Mouse (Mus musculus) liver, embryonic 12.5 days (tissue): ENCODE results near the gene Orai1. TPM values are rescaled to one million over a fixed set of nuclear protein-coding genes. Genes with fewer than 3 reads are reported as not detected.

ENCODE experiments used
- ATAC-seq: fragments of 200-750 bp; cut with Nextera tagmentation; 2 replicates; pipeline ENCODE4 v1.8.0; 2017; ENCODE audit warnings: moderate number of reproducible peaks, mild to moderate bottlenecking, moderate library complexity
- H3K27ac ChIP-seq: fragments of 300-500 bp; sonication (generic); 2 replicates; pipeline ENCODE4 v1.5.1; 2016; ENCODE audit warnings: mild to moderate bottlenecking
- H3K27me3 ChIP-seq: fragments of 300-500 bp; sonication (generic); replicated peaks from 2 replicates; pipeline ENCODE4 v1.6.1; 2016; ENCODE audit warnings: mild to moderate bottlenecking, moderate library complexity
- H3K36me3 ChIP-seq: fragments of 300-500 bp; sonication (generic); 2 replicates; pipeline ENCODE4 v1.6.1; 2016; ENCODE audit warnings: mild to moderate bottlenecking, moderate library complexity
- H3K4me1 ChIP-seq: fragments of 300-500 bp; sonication (generic); 2 replicates; pipeline ENCODE4 v1.6.1; 2016
- H3K4me2 ChIP-seq: fragments of 300-500 bp; sonication (generic); 2 replicates; pipeline ENCODE4 v1.6.1; 2016; ENCODE audit warnings: mild to moderate bottlenecking, moderate library complexity
- H3K4me3 ChIP-seq: fragments of 300-500 bp; sonication (generic); 2 replicates; pipeline ENCODE4 v1.5.1; 2016; ENCODE audit warnings: mild to moderate bottlenecking, moderate library complexity
- H3K9ac ChIP-seq: fragments of 300-500 bp; sonication (generic); 2 replicates; pipeline ENCODE4 v1.6.1; 2016; ENCODE audit warnings: mild to moderate bottlenecking, moderate library complexity
- H3K9me3 ChIP-seq: fragments of 300-500 bp; sonication (generic); replicated peaks from 2 replicates; pipeline ENCODE4 v1.6.1; 2016; ENCODE audit warnings: mild to moderate bottlenecking, moderate library complexity
- WGBS: fragments of 180-500 bp; shearing (Covaris S2); methylation state at CpG from one replicate; pipeline ENCODE4 v1.1.7; 2016; ENCODE audit not compliant: insufficient replicate concordance; 5-methylcytosine and 5-hydroxymethylcytosine counted together
- polyA plus RNA-seq: library from polyadenylated mRNA; unstranded; fragments of >200 nt; fragmentation: Nextera tagmentation; extraction: Ambion mirVana; gene quantifications from 2 replicates; pipeline ENCODE4 v1.2.1, GENCODE M21; 2016

Gene Orai1
- polyA plus RNA-seq, 1 experiment from 2014 or later = 11.6 TPM

- 8% methylated on average over 39 of the region's 39 CpGs for WGBS
- no peak for ATAC-seq
- H3K9ac ChIP-seq = peak overlapping the region; percentile 76
- peak overlapping the region; percentile 73 for H3K4me3 ChIP-seq
- H3K27ac ChIP-seq = 0 out of 2 replicates have a peak overlapping the region, but pooled peaks have one; percentile 26
- peaks cover 45% of the 10 kb centered on the region for H3K4me1 ChIP-seq
- peaks cover 38% of the 10 kb centered on the region for H3K27me3 ChIP-seq
- H3K9me3 ChIP-seq = no peaks in the 10 kb centered on the region
- H3K36me3 ChIP-seq = 0 out of 2 replicates have a peak, but pooled peaks cover 2% of the 10 kb centered on the region
- H3K4me2 ChIP-seq = peak overlapping the region; percentile 96
Observed at GRCm38 (mm10) chr5:122987211-122988020, 27.5 kb upstream of the Orai1 start.

- Histone ChIP-seq H3K9ac (peak overlapping the region; percentile 76), H3K4me2 (peak overlapping the region; percentile 96), H3K27me3 (peaks cover 38% of the 10 kb centered on the region), H3K27ac (0 out of 2 replicates have a peak overlapping the region, but pooled peaks have one; percentile 26), H3K4me1 (peaks cover 45% of the 10 kb centered on the region), H3K36me3 (0 out of 2 replicates have a peak, but pooled peaks cover 2% of the 10 kb centered on the region), H3K9me3 (no peaks in the 10 kb centered on the region), H3K4me3 (peak overlapping the region; percentile 73)
- ATAC-seq = no peak
- WGBS = under 1% methylated on average over 41 of the region's 41 CpGs
Observed at GRCm38 (mm10) chr5:122988021-122988751, 26.7 kb upstream of the Orai1 start.

GRCm38 (mm10) chr5:122989001-122989525, 25.8 kb upstream of the Orai1 start:
- H3K27ac ChIP-seq = peak overlapping the region; percentile 71
- H3K27me3 ChIP-seq = peaks cover 38% of the 10 kb centered on the region
- H3K4me3 ChIP-seq = peak overlapping the region; percentile 73
- 0 out of 2 replicates have a peak, but pooled peaks cover 2% of the 10 kb centered on the region for H3K36me3 ChIP-seq
- WGBS = under 1% methylated on average over 35 of the region's 39 CpGs
- H3K9me3 ChIP-seq = no peaks in the 10 kb centered on the region
- peak overlapping the region; percentile 76 for H3K9ac ChIP-seq
- peak; percentile 46 for ATAC-seq
- peak overlapping the region; percentile 96 for H3K4me2 ChIP-seq
- peaks cover 45% of the 10 kb centered on the region for H3K4me1 ChIP-seq

- ATAC-seq = 0 out of 2 replicates have a peak, but pooled peaks have one; percentile 8
- Histone ChIP-seq H3K4me1 (peaks cover 47% of the 10 kb centered on the region), H3K4me2 (peak within 1 kb of the TSS; percentile 96), H3K9ac (peak within 1 kb of the TSS; percentile 76), H3K27me3 (peaks cover 37% of the 10 kb centered on the region), H3K4me3 (peak within 1 kb of the TSS; percentile 73), H3K36me3 (no peaks in the 10 kb centered on the region), H3K27ac (peak within 1 kb of the TSS; percentile 71), H3K9me3 (no peaks in the 10 kb centered on the region)
- 6% methylated on average over 15 of the region's 15 CpGs for WGBS
Observed at GRCm38 (mm10) chr5:122989551-122990330, 25.1 kb upstream of the Orai1 start, which contains the start of gene Kdm2b. Gene Kdm2b, minus strand, starts transcription at chr5:122989823.

- H3K4me3 ChIP-seq = peak overlapping the region; percentile 73
- ATAC-seq = no peak
- no peak overlapping the region; the same call in 1 of the 2 replicates for H3K9ac ChIP-seq
- peaks cover 29% of the 10 kb centered on the region for H3K27me3 ChIP-seq
- 18% methylated on average over 16 of the region's 16 CpGs for WGBS
- no peak overlapping the region for H3K27ac ChIP-seq
- peaks cover 53% of the 10 kb centered on the region for H3K4me1 ChIP-seq
- H3K9me3 ChIP-seq = no peaks in the 10 kb centered on the region
- no peaks in the 10 kb centered on the region for H3K36me3 ChIP-seq
- H3K4me2 ChIP-seq = peak overlapping the region; percentile 96
Observed at GRCm38 (mm10) chr5:122990411-122991160, 24.3 kb upstream of the Orai1 start.

GRCm38 (mm10) chr5:122991350-122992004, 23.4 kb upstream of the Orai1 start:
- Histone ChIP-seq H3K4me1 (peaks cover 53% of the 10 kb centered on the region), H3K36me3 (no peaks in the 10 kb centered on the region), H3K4me3 (no peak overlapping the region), H3K9me3 (no peaks in the 10 kb centered on the region), H3K27ac (no peak overlapping the region), H3K4me2 (peak overlapping the region; percentile 96; the same call in 1 of the 2 replicates), H3K9ac (no peak overlapping the region), H3K27me3 (peaks cover 20% of the 10 kb centered on the region)
- no peak for ATAC-seq
- WGBS = 40% methylated on average over 5 of the region's 5 CpGs

- Histone ChIP-seq H3K27ac (no peak overlapping the region), H3K4me3 (peak overlapping the region; percentile 34), H3K4me2 (peak overlapping the region; percentile 51), H3K9me3 (no peaks in the 10 kb centered on the region), H3K4me1 (peaks cover 33% of the 10 kb centered on the region), H3K9ac (peak overlapping the region; percentile 28; the same call in 1 of the 2 replicates), H3K27me3 (0 out of 2 replicates have a peak, but pooled peaks cover 4% of the 10 kb centered on the region), H3K36me3 (no peaks in the 10 kb centered on the region)
- 55% methylated on average over 2 of the region's 2 CpGs for WGBS
- no peak for ATAC-seq
Observed at GRCm38 (mm10) chr5:122993811-122994210, 21.1 kb upstream of the Orai1 start.

- WGBS = 7% methylated on average over 5 of the region's 5 CpGs
- peaks cover 30% of the 10 kb centered on the region for H3K4me1 ChIP-seq
- no peaks in the 10 kb centered on the region for H3K36me3 ChIP-seq
- peak; percentile 75 for ATAC-seq
- peak overlapping the region; percentile 51 for H3K4me2 ChIP-seq
- H3K9me3 ChIP-seq = no peaks in the 10 kb centered on the region
- no peak overlapping the region for H3K27ac ChIP-seq
- H3K27me3 ChIP-seq = 0 out of 2 replicates have a peak, but pooled peaks cover 4% of the 10 kb centered on the region
- peak overlapping the region; percentile 28; the same call in 1 of the 2 replicates for H3K9ac ChIP-seq
- H3K4me3 ChIP-seq = peak overlapping the region; percentile 34
Observed at GRCm38 (mm10) chr5:122994303-122994846, 20.5 kb upstream of the Orai1 start.

- 3% methylated on average over 1 of the region's 1 CpGs for WGBS
- no peaks in the 10 kb centered on the region for H3K36me3 ChIP-seq
- H3K4me3 ChIP-seq = no peak overlapping the region
- H3K27me3 ChIP-seq = 0 out of 2 replicates have a peak, but pooled peaks cover 4% of the 10 kb centered on the region
- ATAC-seq = no peak
- no peaks in the 10 kb centered on the region for H3K9me3 ChIP-seq
- H3K4me1 ChIP-seq = peaks cover 25% of the 10 kb centered on the region
- H3K9ac ChIP-seq = no peak overlapping the region
- H3K4me2 ChIP-seq = peak overlapping the region; percentile 51; the same call in 1 of the 2 replicates
- no peak overlapping the region for H3K27ac ChIP-seq
Observed at GRCm38 (mm10) chr5:122994910-122995309, 20.0 kb upstream of the Orai1 start.
